Mouse (Mus musculus) forebrain, embryonic 14.5 days (tissue): ENCODE results near the gene Adamtsl1. TPM values are rescaled to one million over a fixed set of nuclear protein-coding genes. Genes with fewer than 3 reads are reported as not detected.

Source experiments
- ATAC-seq: fragments of 200-750 bp; cut with Nextera tagmentation; 2 replicates; pipeline ENCODE4 v1.8.0; 2017; ENCODE audit warnings: mild to moderate bottlenecking, moderate library complexity
- DNase-seq: peaks from one replicate; pipeline ENCODE4 v3.0.0-alpha.2; 2015; ENCODE audit warnings: low spot score
- H3K27ac ChIP-seq: fragments of 300-500 bp; sonication (generic); 2 replicates; pipeline ENCODE4 v1.5.1; 2014; ENCODE audit warnings: low read depth, mild to moderate bottlenecking, control low read depth, low read length, moderate library complexity
- H3K27me3 ChIP-seq: fragments of 300-500 bp; sonication (generic); replicated peaks from 2 replicates; pipeline ENCODE4 v1.6.1; 2014; ENCODE audit warnings: low read length, control low read depth, mixed read lengths; ENCODE audit not compliant: control insufficient read depth, insufficient read depth
- H3K36me3 ChIP-seq: fragments of 300-500 bp; sonication (generic); 2 replicates; pipeline ENCODE4 v1.6.1; 2014; ENCODE audit warnings: low read length, control low read depth; ENCODE audit not compliant: control insufficient read depth, insufficient read depth
- H3K4me1 ChIP-seq: fragments of 300-500 bp; sonication (generic); 2 replicates; pipeline ENCODE4 v1.6.1; 2014; ENCODE audit warnings: antibody characterized with exemption, low read length, control low read depth; ENCODE audit not compliant: control insufficient read depth, insufficient read depth
- H3K4me2 ChIP-seq: fragments of 300-500 bp; sonication (generic); 2 replicates; pipeline ENCODE4 v1.6.1; 2014; ENCODE audit warnings: mild to moderate bottlenecking, control low read depth, low read length
- H3K4me3 ChIP-seq: fragments of 300-500 bp; sonication (generic); 2 replicates; pipeline ENCODE4 v1.5.1; 2014; ENCODE audit warnings: low read depth, low read length, control low read depth
- H3K9ac ChIP-seq: fragments of 300-500 bp; sonication (generic); 2 replicates; pipeline ENCODE4 v1.6.1; 2014; ENCODE audit warnings: mild to moderate bottlenecking, low read length, control low read depth, moderate library complexity
- H3K9me3 ChIP-seq: fragments of 300-500 bp; sonication (generic); replicated peaks from 2 replicates; pipeline ENCODE4 v1.6.1; 2016; ENCODE audit warnings: low read length, control low read depth, mixed read lengths; ENCODE audit not compliant: control insufficient read depth
- WGBS: fragments of 180-500 bp; shearing (Covaris S2); extraction: QIAGEN DNeasy Blood & Tissue Kit; methylation state at CpG from one replicate; pipeline ENCODE4 v1.1.7; 2014; 5-methylcytosine and 5-hydroxymethylcytosine counted together
- polyA plus RNA-seq: library from polyadenylated mRNA; unstranded; fragments of >200 nt; fragmentation: Nextera tagmentation; extraction: Ambion mirVana; gene quantifications from 2 replicates; pipeline ENCODE4 v1.2.1, GENCODE M21; 2014

Adamtsl1 gene
- polyA plus RNA-seq, 1 experiment from 2014 or later: 2.2 TPM

DNA sequence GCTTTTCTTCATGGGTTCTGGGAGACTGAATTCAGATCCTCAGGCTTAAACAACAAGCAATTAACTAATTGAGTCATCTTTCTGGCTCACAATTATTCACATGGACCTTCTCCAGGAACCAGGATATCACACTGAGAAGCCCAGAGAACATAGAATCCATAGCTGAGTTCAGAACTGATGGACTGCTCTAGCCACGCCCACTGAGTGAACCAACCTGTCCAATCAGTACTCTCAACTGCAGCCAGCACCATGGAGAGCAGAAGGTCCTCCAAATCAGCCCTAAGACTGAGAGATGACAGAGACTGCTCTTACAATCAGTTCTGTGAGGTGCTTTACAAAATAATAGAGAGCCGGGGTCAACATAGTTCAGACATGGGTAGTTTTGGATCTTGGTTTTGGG is 276.3 kb downstream of the Adamtsl1 start:
- Histone ChIP-seq H3K4me3 (no peak overlapping the region), H3K27me3 (no peaks in the 10 kb centered on the region), H3K9ac (no peak overlapping the region), H3K27ac (no peak overlapping the region), H3K4me1 (no peaks in the 10 kb centered on the region; the same call in 1 of the 2 replicates), H3K9me3 (no peaks in the 10 kb centered on the region), H3K4me2 (no peak overlapping the region), H3K36me3 (no peaks in the 10 kb centered on the region)
- no peak for ATAC-seq
- no peak for DNase-seq
- 76% methylated on average over 2 of the region's 2 CpGs for WGBS

DNA sequence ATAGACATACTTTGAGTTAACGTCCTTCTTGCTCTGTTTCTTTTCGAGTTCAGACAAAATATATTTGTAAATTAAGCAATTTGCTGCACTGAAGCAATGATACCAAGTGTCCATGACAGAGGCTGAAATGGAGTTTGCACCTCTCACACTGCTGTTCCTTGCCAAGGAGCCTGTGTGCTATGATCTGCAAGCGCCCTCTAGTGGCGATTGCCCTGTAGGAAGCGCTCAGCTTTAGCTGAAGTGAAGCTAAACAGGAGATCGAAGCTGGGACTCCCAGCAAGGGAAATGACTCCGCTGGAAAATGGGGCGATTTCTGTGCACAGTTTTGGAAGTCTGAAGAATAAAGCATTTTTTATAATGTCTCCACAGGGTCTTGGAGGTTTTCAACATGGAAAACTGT is 287.8 kb downstream of the Adamtsl1 start:
- DNase-seq (peak; percentile 94), ATAC-seq (peak; percentile 91)
- Histone ChIP-seq H3K36me3 (no peaks in the 10 kb centered on the region), H3K27ac (no peak overlapping the region), H3K9me3 (no peaks in the 10 kb centered on the region), H3K4me1 (no peaks in the 10 kb centered on the region), H3K9ac (no peak overlapping the region), H3K27me3 (no peaks in the 10 kb centered on the region), H3K4me3 (no peak overlapping the region), H3K4me2 (no peak overlapping the region)
- WGBS: 3% methylated on average over 8 of the region's 8 CpGs

DNA sequence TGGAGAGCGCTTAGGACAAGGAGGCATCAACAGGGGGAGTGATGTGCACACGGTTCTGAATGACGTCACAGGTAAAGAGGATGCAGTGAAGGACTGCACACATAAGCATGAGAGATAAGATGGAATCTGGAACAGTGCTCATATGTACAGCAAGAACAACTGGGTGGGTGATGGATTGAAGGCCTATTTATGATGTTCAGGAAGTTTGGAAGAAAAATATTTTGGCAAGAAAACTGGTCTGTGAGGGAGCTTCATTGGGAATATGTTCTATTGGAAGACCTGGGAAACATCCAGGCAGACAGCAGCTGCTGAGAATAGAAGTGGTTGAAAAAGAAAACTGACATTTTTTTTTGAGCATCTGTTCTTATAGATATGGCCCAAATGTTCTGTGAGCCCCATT is 300.4 kb downstream of the Adamtsl1 start:
- Histone ChIP-seq H3K27me3 (no peaks in the 10 kb centered on the region), H3K36me3 (no peaks in the 10 kb centered on the region), H3K9ac (no peak overlapping the region), H3K4me3 (no peak overlapping the region), H3K4me1 (no peaks in the 10 kb centered on the region), H3K9me3 (no peaks in the 10 kb centered on the region), H3K27ac (no peak overlapping the region), H3K4me2 (no peak overlapping the region)
- ATAC-seq (no peak), DNase-seq (no peak)
- 75% methylated on average over 3 of the region's 3 CpGs for WGBS

DNA sequence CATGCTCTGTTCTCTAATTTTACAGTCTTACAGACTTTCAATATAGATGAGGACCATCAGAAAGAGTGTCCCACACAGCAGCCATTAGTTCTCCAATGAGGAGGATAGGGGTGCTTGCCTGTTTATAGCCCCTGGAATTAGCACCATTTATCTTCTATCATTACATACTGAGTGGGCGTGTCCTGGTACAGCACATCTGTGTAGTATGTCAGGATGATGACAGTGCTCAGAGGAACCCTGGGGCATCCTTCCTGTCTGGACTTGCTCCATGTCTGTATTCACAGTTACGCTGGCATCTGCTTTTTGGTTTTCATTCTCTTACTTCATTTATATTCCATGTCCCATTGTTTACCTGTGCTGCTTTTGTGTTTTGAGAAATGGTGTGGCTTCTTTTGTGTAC is 304.5 kb downstream of the Adamtsl1 start:
- Histone ChIP-seq H3K27me3 (no peaks in the 10 kb centered on the region), H3K9ac (no peak overlapping the region), H3K36me3 (no peaks in the 10 kb centered on the region), H3K27ac (no peak overlapping the region), H3K4me2 (no peak overlapping the region), H3K9me3 (no peaks in the 10 kb centered on the region), H3K4me3 (no peak overlapping the region), H3K4me1 (no peaks in the 10 kb centered on the region)
- 78% methylated on average over 2 of the region's 2 CpGs for WGBS
- ATAC-seq (no peak), DNase-seq (no peak)

DNA sequence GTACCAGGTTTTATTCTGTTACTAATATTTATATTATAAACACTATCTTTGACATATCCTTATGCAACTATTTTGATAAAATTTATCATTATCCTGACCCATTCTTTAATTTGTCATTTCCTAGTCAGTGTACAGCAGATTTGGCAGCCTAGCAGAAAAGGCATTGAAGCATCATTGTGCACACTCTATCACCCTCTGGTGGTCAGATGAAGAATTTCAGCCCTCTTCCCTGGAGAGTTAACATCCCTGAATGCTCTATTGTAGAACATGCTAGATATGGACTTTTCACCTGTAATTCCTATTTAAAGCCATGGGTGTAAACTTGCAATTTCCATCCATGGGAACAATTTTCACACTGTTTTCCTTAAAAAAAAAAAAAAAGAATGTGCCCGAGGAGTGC is 305.2 kb downstream of the Adamtsl1 start:
- WGBS: 83% methylated on average over 1 of the region's 1 CpGs
- Histone ChIP-seq H3K27me3 (no peaks in the 10 kb centered on the region), H3K4me1 (no peaks in the 10 kb centered on the region), H3K9me3 (no peaks in the 10 kb centered on the region), H3K4me2 (no peak overlapping the region), H3K4me3 (no peak overlapping the region), H3K36me3 (no peaks in the 10 kb centered on the region), H3K9ac (no peak overlapping the region), H3K27ac (no peak overlapping the region)
- ATAC-seq (peak; percentile 40), DNase-seq (peak; percentile 89)

DNA sequence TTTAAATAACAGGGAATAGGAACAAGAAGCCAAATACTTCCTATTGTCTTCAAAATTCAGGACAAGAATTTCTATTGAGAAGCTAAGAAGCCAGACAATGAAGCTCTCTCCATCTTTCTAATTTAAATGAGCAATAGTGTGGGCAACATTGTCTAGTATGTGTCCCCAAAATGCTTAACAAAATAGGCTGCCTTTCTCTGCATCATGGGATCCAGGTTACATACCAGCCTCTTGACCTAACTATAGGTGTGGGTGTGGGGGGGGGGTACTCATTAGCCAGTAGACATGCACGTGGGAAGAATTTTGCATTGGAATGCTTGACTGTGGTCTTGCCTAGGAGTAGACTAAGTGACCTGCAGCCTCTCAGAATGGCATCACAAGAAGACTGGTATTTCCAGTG is 305.9 kb downstream of the Adamtsl1 start:
- no peak overlapping the region for H3K4me3 ChIP-seq
- ATAC-seq (no peak), DNase-seq (no peak)
- no peaks in the 10 kb centered on the region for H3K4me1 ChIP-seq
- no peaks in the 10 kb centered on the region for H3K9me3 ChIP-seq
- no peaks in the 10 kb centered on the region for H3K27me3 ChIP-seq
- no peak overlapping the region for H3K9ac ChIP-seq
- H3K27ac ChIP-seq: no peak overlapping the region
- 50% methylated on average over 1 of the region's 1 CpGs for WGBS
- H3K36me3 ChIP-seq: no peaks in the 10 kb centered on the region
- H3K4me2 ChIP-seq: no peak overlapping the region

DNA sequence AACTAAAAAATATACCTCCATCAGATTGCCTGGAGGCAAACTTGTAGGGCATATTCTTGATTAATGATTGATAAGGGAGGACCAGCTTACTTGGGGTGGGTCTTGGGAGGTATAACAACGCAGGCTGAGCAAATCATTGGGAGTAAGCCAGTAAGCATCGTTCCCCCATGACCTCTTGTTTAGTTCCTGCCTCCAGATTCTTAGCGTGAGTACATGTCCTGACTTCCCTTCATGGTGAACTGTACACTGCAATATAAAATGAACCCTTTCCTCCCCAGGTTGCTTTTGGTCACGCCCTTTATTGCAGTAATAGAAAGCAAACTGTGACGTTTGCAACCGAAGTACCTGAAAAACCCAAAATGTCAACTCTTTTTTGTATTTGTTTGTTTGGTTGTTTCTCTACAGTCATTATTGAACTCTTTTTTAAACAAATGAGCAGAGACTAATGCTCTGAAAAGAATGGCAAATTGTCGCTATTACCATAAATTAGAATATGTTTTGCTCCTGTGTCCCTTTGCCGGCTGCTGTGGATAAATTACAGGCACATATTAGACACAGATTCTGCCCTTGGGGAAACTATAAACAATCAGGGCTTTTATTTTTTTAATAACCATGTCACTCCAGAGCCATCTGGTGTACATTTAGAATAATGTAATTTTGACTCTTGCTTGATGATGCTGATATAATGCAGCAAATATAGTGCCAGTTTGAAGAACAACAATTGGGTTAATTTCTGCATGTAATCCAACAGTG is 310.2 kb downstream of the Adamtsl1 start:
- 53% methylated on average over 8 of the region's 8 CpGs for WGBS
- Histone ChIP-seq H3K4me2 (no peak overlapping the region), H3K27ac (no peak overlapping the region), H3K9ac (no peak overlapping the region), H3K4me3 (no peak overlapping the region), H3K27me3 (no peaks in the 10 kb centered on the region), H3K4me1 (no peaks in the 10 kb centered on the region), H3K9me3 (no peaks in the 10 kb centered on the region), H3K36me3 (no peaks in the 10 kb centered on the region)
- ATAC-seq: peak; percentile 87
- peak; percentile 81 for DNase-seq

DNA sequence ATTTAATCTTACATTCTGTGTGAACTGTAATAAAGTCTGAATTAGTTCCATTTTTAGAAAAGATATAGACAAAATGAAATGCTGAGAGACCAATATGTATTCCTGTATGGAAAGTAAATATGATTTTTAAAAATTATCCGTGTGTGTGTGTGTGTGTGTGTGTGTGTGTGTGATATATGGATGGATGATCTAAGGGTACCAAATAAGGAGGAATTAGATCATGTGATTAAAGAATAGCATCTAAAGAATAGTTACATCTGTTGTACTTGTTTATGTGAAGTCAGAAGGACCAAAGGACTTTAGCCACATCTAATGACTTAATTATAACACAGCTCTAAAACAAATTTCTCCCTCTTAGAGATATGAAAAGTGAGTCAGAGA is 310.7 kb downstream of the Adamtsl1 start:
- no peaks in the 10 kb centered on the region for H3K4me1 ChIP-seq
- H3K4me2 ChIP-seq: no peak overlapping the region
- H3K9ac ChIP-seq: no peak overlapping the region
- ATAC-seq (peak; percentile 49), DNase-seq (no peak)
- H3K27me3 ChIP-seq: no peaks in the 10 kb centered on the region
- 70% methylated on average over 1 of the region's 1 CpGs for WGBS
- H3K4me3 ChIP-seq: no peak overlapping the region
- H3K36me3 ChIP-seq: no peaks in the 10 kb centered on the region
- H3K27ac ChIP-seq: no peak overlapping the region
- no peaks in the 10 kb centered on the region for H3K9me3 ChIP-seq

DNA sequence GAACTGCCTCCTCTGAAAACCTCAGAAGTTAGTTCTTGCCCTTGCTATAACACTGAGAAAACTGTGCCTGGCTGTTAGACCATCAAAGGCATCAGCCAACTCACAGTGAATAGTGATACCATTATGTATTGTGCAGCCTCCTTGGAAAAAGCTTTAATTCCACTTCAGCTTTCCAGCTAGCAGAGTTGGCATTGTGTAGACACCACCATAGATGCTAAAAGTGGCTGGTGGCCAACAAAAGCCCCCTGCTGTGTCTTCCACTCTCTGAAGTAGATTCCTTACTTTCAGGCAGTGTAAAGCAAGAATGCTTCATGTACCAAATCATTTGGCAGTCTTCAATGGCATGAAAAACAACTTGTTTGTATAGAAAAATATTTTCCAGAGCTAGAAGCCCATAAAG is 323.1 kb downstream of the Adamtsl1 start:
- Histone ChIP-seq H3K27ac (0 out of 2 replicates have a peak overlapping the region, but pooled peaks have one; percentile 33), H3K4me1 (peaks cover 11% of the 10 kb centered on the region), H3K4me2 (no peak overlapping the region), H3K27me3 (no peaks in the 10 kb centered on the region), H3K9me3 (no peaks in the 10 kb centered on the region), H3K4me3 (no peak overlapping the region), H3K9ac (no peak overlapping the region), H3K36me3 (no peaks in the 10 kb centered on the region)
- ATAC-seq (peak; percentile 74), DNase-seq (peak; percentile 80)
